Mouse (Mus musculus): ENCODE measurements around the gene Tmem229a.

DNA sequence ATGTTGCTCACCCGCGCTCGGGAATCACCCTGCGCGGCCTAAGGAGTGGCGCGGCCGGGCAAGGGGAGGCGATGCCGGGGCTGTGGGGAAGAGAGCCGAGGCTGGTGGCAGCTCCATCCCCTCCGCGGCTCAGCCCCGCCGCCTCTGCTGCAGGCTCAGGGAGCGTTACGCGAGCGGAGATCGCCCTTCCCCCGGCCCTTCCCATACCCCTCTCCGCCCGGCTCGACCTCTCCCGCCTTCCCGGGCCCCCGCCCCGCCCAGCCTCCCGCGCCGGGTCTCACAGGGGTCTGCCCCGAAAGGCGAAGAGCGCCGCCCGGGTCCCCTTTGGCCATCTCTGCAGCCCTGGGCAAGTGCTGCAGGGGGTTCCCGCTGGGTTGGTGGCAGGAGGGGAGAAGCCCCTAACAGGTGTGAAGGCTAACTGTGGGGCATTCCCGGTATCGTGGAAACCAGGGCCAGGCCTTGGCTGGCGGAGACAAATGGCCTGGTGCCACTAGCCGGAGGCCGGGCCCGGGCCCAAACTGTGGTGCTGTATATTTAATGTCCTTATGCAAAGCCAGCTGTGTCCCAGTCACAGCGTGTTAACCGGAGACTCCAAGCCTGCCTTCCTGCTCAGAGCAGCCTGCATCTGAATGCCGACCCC lies at the start of gene Tmem229a:
- TF ChIP-seq CTCF (IDR thresholded peaks at IDR 0.05; ENCODE audit: extremely low read depth, insufficient read depth, insufficient read length, insufficient replicate concordance) (no peak), POLR2A (IDR thresholded peaks at IDR 0.05; ENCODE audit: low read depth, low read length) (no peak)
